Mouse (Mus musculus) kidney, postnatal 25 days (tissue): Measurements from ENCODE around the gene Olfr905.

ENCODE experiments used
- DNase-seq, 2 experiments: peaks; one replicate each; pipeline ENCODE4 v3.0.0; 2021; ENCODE audit warnings: mixed read lengths in 2 of 2

The Olfr905 gene

DNA sequence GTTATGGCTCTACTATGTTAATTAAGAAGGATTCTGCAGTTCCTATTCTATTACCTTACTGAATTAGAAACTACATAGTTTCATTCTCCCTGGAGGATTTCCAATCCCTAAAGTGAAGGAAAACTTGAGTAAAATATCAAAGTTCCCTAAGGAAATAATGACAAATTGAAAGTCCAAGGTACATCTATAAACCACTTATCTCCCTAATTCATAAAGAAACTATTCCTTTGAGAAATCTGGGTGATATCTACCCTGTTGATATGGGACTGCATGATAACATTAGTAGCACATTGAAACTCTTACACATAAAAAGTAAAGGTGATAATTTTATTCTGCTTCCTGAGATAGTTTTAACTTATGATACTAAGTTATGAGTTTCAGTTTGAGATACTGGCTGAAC, at the start of gene Olfr905:
Gene Olfr905 (plus strand): TSS at position 301 of the 400 bp plus-strand sequence.
- DNase-seq = no peak

DNA sequence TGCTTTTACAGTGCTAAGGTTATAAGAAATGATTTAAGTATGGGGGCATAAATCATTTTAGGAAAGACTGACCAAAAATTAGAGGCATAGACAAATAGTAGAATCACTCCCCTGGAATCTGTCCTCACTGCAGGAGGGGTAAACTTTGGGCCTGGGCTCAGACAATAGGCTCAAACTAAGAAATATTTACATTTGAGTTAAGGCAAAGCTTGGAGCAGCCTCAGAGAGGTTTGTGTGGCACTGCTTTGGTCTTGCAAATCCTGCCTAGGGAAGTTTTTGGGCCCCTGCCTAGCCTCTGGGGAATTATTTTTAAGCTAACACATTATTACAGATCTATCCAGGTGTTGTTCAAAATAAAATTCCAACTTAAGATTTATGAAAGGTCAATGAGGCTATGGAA, 47.1 kb upstream of the Olfr905 start:
- no peak for DNase-seq

DNA sequence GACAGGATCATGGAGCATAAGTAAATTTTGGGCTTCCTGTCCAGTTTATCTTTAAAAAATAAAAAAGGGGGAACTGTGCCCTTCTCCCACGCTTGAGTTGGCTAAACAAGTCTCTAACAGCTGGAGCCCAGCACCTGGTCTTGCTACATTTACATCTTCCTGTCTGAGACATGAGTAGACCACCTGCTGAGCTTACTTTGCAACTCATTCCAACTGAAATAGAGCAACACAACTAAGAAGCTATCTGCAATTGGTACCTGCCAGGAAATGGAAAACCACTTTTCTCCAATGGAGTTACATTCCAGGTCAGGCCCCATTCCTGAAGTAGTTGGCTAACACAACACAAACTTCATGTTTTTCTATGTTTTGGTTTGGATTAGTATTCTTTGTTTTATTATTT, 43.9 kb upstream of the Olfr905 start:
- no peak for DNase-seq

DNA sequence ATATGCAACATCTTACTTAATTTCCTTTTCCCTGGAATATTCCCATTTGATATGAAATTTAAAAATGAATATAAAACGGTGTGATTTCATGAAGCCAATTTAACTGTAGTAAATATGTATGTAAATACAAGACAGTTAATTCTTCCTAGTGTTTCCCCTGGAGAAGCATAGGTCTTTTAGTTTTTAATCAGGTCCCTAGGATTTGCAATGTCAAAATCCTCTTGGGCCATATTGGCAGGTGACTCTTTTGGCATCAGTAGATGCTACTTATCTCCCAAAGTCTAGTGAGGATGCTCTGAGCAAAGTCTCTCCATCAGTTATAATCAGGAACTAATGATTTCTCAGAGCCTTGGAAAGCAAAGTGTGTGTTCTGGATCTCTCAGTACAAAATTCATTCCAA, 41.8 kb upstream of the Olfr905 start, which contains the start of gene Olfr901:
Gene Olfr901 (plus strand): TSS at position 301 of the 400 bp plus-strand sequence.
- DNase-seq = no peak

DNA sequence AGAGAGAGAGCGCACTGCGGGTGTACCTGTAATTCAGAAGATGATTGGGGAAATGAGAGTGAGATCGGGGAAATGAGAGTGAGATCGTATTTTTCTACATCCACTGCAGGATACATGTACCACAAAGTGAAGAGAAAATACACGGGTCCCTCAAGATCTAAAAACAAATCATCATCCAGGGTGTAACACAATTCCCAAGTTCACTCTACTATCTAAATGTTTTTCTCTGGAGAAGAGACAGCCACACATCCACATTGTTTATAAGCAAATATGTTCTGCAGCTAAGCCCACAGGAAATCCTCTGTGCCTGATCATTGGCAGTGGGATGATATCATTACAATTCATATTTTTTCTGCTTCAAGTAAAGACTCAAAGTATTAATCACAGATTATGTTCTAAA, 23.6 kb upstream of the Olfr905 start, which contains the start of gene Olfr902:
Gene Olfr902 (plus strand): TSS at position 301 of the 400 bp plus-strand sequence.
- DNase-seq = no peak

DNA sequence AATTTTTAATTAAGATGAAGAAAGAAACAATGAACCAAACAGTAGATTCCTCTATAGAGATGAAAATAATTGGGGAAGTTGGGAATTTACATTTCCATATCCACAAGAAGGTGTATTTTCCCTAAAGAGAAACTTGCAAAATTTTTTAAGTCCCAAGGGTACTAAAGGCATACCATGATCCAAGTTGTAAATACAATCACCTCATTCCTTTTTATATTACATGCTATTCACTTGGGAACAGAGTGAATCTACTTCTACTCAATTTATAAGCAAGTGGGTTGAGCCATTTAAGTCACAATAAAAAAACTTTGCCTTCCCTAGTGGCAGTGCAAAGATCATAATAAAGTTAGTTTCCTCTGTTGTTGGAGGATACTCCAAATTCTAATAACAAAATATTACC, 8.1 kb upstream of the Olfr905 start, which contains the start of gene Olfr904:
Gene Olfr904 (plus strand): TSS at position 301 of the 400 bp plus-strand sequence.
- no peak for DNase-seq

DNA sequence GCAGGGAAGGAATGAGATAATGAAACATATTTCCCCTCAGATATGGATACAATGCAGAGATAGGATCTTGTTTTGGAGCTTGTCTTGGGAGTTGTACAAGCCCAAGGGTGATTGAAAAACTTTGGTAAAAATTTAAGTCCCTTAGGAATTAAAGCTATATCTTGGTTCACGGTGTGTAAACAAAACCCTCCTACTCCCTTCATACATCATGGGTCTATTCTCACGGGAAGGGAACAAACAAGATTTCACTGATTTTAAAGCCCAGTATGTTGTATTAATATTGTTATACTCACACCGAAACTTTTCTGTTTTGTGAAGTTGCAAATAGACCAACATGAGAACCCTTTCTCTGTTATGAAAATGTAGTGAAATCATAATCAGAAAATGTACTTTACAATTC, 15.9 kb downstream of the Olfr905 start, which contains the start of gene Olfr906:
Gene Olfr906 (plus strand): TSS at position 301 of the 400 bp plus-strand sequence.
- DNase-seq = no peak

DNA sequence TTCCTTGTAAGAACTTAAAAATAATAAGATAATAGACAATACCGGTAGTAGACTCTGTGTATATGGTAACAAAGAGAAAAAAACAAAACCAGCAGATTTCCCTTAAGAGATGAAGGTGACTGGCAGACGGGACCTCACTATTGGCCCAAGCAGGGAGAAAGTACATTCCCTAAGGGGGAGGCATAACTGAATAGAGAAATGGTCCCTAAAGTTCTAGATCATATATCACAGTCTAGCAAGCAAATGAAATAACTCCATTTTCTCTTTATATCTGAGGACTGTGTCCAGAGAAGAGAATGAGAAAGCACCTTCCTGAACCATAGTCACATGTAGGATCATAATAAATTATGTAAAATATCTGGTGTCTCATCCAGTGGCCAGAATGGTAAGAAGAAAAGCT, 24.6 kb downstream of the Olfr905 start, which contains the start of gene Olfr907:
Gene Olfr907 (plus strand): TSS at position 301 of the 400 bp plus-strand sequence.
- DNase-seq = no peak

DNA sequence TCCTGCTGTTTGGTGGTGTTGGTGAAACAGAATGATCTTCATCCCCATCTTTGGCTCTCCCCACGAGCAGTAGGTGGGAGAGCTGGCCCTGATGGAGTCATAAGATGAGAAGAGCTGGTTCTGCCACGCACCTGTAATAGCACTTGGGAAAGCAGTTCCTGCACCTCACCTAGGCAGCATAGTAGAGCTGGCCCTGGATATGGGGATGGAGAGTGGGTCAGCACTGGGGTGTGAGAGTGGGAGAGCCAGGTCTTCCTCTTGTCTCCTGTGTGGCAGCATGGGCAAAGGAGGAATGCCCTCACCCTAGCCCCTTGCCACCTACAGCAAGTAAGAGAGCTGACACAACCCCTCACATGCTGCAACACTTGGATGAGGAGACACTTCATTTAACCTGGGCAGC, 41.4 kb downstream of the Olfr905 start:
- no peak for DNase-seq

DNA sequence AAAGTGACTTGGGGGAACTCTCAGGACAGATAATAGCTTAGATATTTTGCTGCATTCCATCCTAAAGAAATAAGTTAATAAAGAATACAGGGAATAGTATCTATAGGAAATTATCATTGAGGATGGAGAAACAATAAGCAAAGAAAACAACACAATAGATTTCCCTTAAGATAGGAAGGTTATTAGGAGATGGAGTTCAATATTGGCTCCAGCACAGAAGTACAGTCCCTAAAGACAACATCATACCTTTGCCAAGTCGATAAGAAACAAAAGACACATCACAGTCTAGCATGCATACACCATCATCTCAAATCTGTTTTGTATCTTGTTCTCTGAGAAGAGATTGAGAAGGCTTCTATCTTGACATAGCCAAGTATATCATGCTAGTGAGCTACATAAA, 50.4 kb downstream of the Olfr905 start, which contains the start of gene Olfr911-ps1:
Gene Olfr911-ps1 (plus strand): TSS at position 301 of the 400 bp plus-strand sequence.
- DNase-seq = no peak
